Mouse (Mus musculus) liver, embryonic 11.5 days (tissue): ENCODE results near the gene Procr. TPM values are rescaled to one million over a fixed set of nuclear protein-coding genes. Genes with fewer than 3 reads are reported as not detected.

Experiments
- ATAC-seq: fragments of 200-750 bp; cut with Nextera tagmentation; replicated peaks from 2 replicates; pipeline ENCODE4 v1.8.0; 2017; ENCODE audit warnings: moderate number of reproducible peaks, mild to moderate bottlenecking, moderate TSS enrichment, moderate library complexity; ENCODE audit not compliant: low FRiP score
- DNase-seq: peaks from one replicate; pipeline ENCODE4 v3.0.0-alpha.2; 2017; ENCODE audit warnings: low spot score
- H3K27ac ChIP-seq: fragments of 300-500 bp; sonication (generic); 2 replicates; pipeline ENCODE4 v1.5.1; 2014; ENCODE audit warnings: mild to moderate bottlenecking, low read depth, low read length, control low read depth
- H3K27me3 ChIP-seq: fragments of 300-500 bp; sonication (generic); replicated peaks from 2 replicates; pipeline ENCODE4 v1.6.1; 2014; ENCODE audit warnings: low read length, mixed read lengths; ENCODE audit not compliant: control insufficient read depth, insufficient read depth
- H3K36me3 ChIP-seq: fragments of 300-500 bp; sonication (generic); 2 replicates; pipeline ENCODE4 v1.6.1; 2014; ENCODE audit warnings: mild to moderate bottlenecking, low read length, moderate library complexity, mixed read lengths; ENCODE audit not compliant: control insufficient read depth, insufficient read depth
- H3K4me1 ChIP-seq: fragments of 300-500 bp; sonication (generic); replicated peaks from 2 replicates; pipeline ENCODE4 v1.6.1; 2014; ENCODE audit warnings: low read length, mixed read lengths; ENCODE audit not compliant: control insufficient read depth, insufficient read depth
- H3K4me2 ChIP-seq: fragments of 300-500 bp; sonication (generic); 2 replicates; pipeline ENCODE4 v1.6.1; 2014; ENCODE audit warnings: mild to moderate bottlenecking, control low read depth, moderate library complexity
- H3K4me3 ChIP-seq: fragments of 300-500 bp; sonication (generic); 2 replicates; pipeline ENCODE4 v1.5.1; 2014; ENCODE audit warnings: low read depth, low read length, control low read depth
- H3K9ac ChIP-seq: fragments of 300-500 bp; sonication (generic); 2 replicates; pipeline ENCODE4 v1.6.1; 2014; ENCODE audit warnings: low read depth, low read length, control low read depth
- H3K9me3 ChIP-seq: fragments of 300-500 bp; sonication (generic); 2 replicates; pipeline ENCODE4 v1.6.1; 2016; ENCODE audit warnings: low read length, inconsistent platforms, mixed read lengths; ENCODE audit not compliant: control insufficient read depth
- WGBS: fragments of 180-500 bp; shearing (Covaris S2); extraction: QIAGEN DNeasy Blood & Tissue Kit; methylation state at CpG from one replicate; pipeline ENCODE4 v1.1.7; 2014; 5-methylcytosine and 5-hydroxymethylcytosine counted together
- polyA plus RNA-seq: library from polyadenylated mRNA; unstranded; fragments of >200 nt; fragmentation: Nextera tagmentation; extraction: Ambion mirVana; gene quantifications from 2 replicates; pipeline ENCODE4 v1.2.1, GENCODE M21; 2014

Procr gene
- polyA plus RNA-seq, 1 experiment from 2014 or later: 2.6 TPM

GRCm38 (mm10) chr2:155802761-155803160, 51.8 kb downstream of the Procr start:
- no peaks in the 10 kb centered on the region for H3K36me3 ChIP-seq
- no peak overlapping the region for H3K4me3 ChIP-seq
- H3K27ac ChIP-seq: no peak overlapping the region
- no peak overlapping the region for H3K9ac ChIP-seq
- 49% methylated on average over 3 of the region's 3 CpGs for WGBS
- ATAC-seq (no peak), DNase-seq (no peak)
- peaks cover 6% of the 10 kb centered on the region; the same call in 1 of the 2 replicates for H3K27me3 ChIP-seq
- no peaks in the 10 kb centered on the region for H3K9me3 ChIP-seq
- H3K4me1 ChIP-seq: no peaks in the 10 kb centered on the region
- no peak overlapping the region for H3K4me2 ChIP-seq

GRCm38 (mm10) chr2:155804053-155804452, 53.1 kb downstream of the Procr start:
- no peak overlapping the region for H3K4me3 ChIP-seq
- peaks cover 6% of the 10 kb centered on the region; the same call in 1 of the 2 replicates for H3K27me3 ChIP-seq
- no peak overlapping the region for H3K27ac ChIP-seq
- no peaks in the 10 kb centered on the region for H3K9me3 ChIP-seq
- H3K9ac ChIP-seq: no peak overlapping the region
- ATAC-seq: no peak
- no peak for DNase-seq
- no peaks in the 10 kb centered on the region for H3K4me1 ChIP-seq
- no peaks in the 10 kb centered on the region for H3K36me3 ChIP-seq
- no peak overlapping the region for H3K4me2 ChIP-seq
- WGBS: 67% methylated on average over 5 of the region's 5 CpGs

Other genes with a start within 250 kb of the Procr start
- 27.7 and 28.5 TPM in 2 replicates for gene Acss2, start 233.2 kb upstream of the Procr start, polyA plus RNA-seq
- gene Ggt7, start 232.9 kb upstream of the Procr start, polyA plus RNA-seq: 1.0 and 1.3 TPM in 2 replicates
- 59.7 and 60.5 TPM in 2 replicates for gene Gss, start 158.3 kb upstream of the Procr start, polyA plus RNA-seq
- gene Myh7b, start 139.9 kb upstream of the Procr start, polyA plus RNA-seq: 4.3 and 5.3 TPM in 2 replicates
- gene Trpc4ap, start 58.7 kb upstream of the Procr start, polyA plus RNA-seq: 103 and 109 TPM in 2 replicates
- 34.5 and 35.5 TPM in 2 replicates for gene Edem2, start 21.6 kb upstream of the Procr start, polyA plus RNA-seq
- not detected in 2 replicates for gene Gm17581, start 15.3 kb upstream of the Procr start, polyA plus RNA-seq
- 0.04 TPM in 1 of 2 replicates, not detected in the other for gene Mmp24, start 24.2 kb downstream of the Procr start, polyA plus RNA-seq
- 5.6 and 6.8 TPM in 2 replicates for gene BC029722, start 68.3 kb downstream of the Procr start, polyA plus RNA-seq
- gene Eif6, start 75.8 kb downstream of the Procr start, polyA plus RNA-seq: 243 and 253 TPM in 2 replicates
- 0.13 and 0.30 TPM in 2 replicates for gene Fam83c, start 83.7 kb downstream of the Procr start, polyA plus RNA-seq
- 76.1 and 83.4 TPM in 2 replicates for gene Uqcc1, start 179.2 kb downstream of the Procr start, polyA plus RNA-seq
- not detected in 2 replicates for gene Gm15557, start 189.6 kb downstream of the Procr start, polyA plus RNA-seq
- gene Gdf5, start 194.2 kb downstream of the Procr start, polyA plus RNA-seq: 0.19 and 0.30 TPM in 2 replicates
- 20.9 and 23.3 TPM in 2 replicates for gene Cep250, start 205.3 kb downstream of the Procr start, polyA plus RNA-seq